Comparison of ENCODE assay signal across 8 mouse cellular contexts in the genomic region with DNA sequence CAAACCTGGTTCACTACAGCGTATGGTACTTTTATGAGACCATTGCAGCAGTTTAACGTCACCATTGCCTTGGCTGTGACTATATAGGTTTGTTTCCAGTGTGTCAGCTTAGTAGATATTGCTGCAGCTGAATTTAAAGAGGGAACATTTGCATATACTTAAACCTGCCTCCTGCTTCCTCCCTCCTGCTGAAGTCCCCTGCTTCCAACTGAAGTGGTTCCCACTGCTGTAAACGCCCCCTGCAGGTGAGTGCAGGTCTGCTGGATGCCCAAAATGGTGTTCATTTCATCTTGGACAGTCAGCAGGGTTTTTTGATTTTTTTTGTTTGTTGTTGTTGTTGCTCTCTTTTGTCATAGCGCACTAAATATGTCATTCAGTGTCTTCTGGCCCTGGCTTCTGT.
DNase-seq lines count a peak whose midpoint lies in the region; TF ChIP-seq lines count a peak whose summit lies in the region.
"Had no signal": no experiment of that assay in that cellular context is flagged by ENCODE, and none has a peak within 500 bp of the region (broad histone marks: within the 10 kb centered on the region; RNA-seq: fewer than 3 reads in every experiment).

No protein-coding gene starts in this region.

- no peak overlapping the region for H3K27ac ChIP-seq in MEL (ENCODE audit: control insufficient read depth, low read depth, low read length)
- H3K27ac ChIP-seq in cortical plate, adult 2 months (ENCODE audit: insufficient read depth, low read length), result no peak overlapping the region
- H3K27ac ChIP-seq: embryonic facial prominence, embryonic 13.5 days had no signal

- no peaks in the 10 kb centered on the region; a peak in 1 of 4 replicates for H3K36me3 ChIP-seq in MEL (ENCODE audit: control insufficient read depth in 1 of 2, insufficient read depth in 2 of 2, low read length in 2 of 2)
- H3K36me3 ChIP-seq: embryonic facial prominence, embryonic 13.5 days had no signal

- no peak overlapping the region for H3K9ac ChIP-seq in MEL (ENCODE audit: control insufficient read depth, low read depth, low read length, poor library complexity, severe bottlenecking)
- H3K9ac ChIP-seq: embryonic facial prominence, embryonic 13.5 days had no signal

- peak; percentile 34 to 57 (median 52); a peak in 5 of 6 replicates for TF ChIP-seq CTCF in MEL (IDR thresholded peaks at IDR 0.05 in 2 of 3, conservative IDR thresholded peaks at IDR 0.05 in 1 of 3; ENCODE audit: control insufficient read depth in 1 of 3, insufficient read depth in 1 of 3, low read depth in 2 of 3, low read length in 3 of 3, poor library complexity in 1 of 3, severe bottlenecking in 1 of 3)
- TF ChIP-seq CTCF in cortical plate, adult 2 months (IDR thresholded peaks at IDR 0.05; ENCODE audit: extremely low read depth, insufficient read depth, low read length), result peak; percentile 41; the same call in 1 of the 2 replicates

- no peak overlapping the region for H3K4me3 ChIP-seq in MEL (ENCODE audit: control insufficient read depth in 1 of 2, insufficient read depth in 1 of 2, low read depth in 2 of 2, low read length in 2 of 2)
- no peak overlapping the region for H3K4me3 ChIP-seq in cortical plate, adult 2 months (ENCODE audit: insufficient read depth, low read length)
- H3K4me3 ChIP-seq: embryonic facial prominence, embryonic 13.5 days had no signal

- no peak for TF ChIP-seq EP300 in MEL (IDR thresholded peaks at IDR 0.05; ENCODE audit: low read depth in 1 of 2, low read length in 2 of 2)

- H3K27me3 ChIP-seq in MEL (ENCODE audit: control insufficient read depth in 1 of 2, insufficient read depth in 2 of 2, low read length in 2 of 2), result no peaks in the 10 kb centered on the region
- H3K27me3 ChIP-seq: embryonic facial prominence, embryonic 13.5 days had no signal

- no peak for TF ChIP-seq POLR2A in MEL (IDR thresholded peaks at IDR 0.05; ENCODE audit: control insufficient read depth in 1 of 2, insufficient read depth in 1 of 2, low read depth in 1 of 2, low read length in 2 of 2, poor library complexity in 1 of 2)
- no peak for TF ChIP-seq POLR2A in cortical plate, adult 2 months (IDR thresholded peaks at IDR 0.05; ENCODE audit: extremely low read depth, insufficient read depth, low read length)

- peak; percentile 28 for TF ChIP-seq RAD21 in MEL (IDR thresholded peaks at IDR 0.05; ENCODE audit: low read depth, low read length)

- H3K79me2 ChIP-seq in MEL (ENCODE audit: control insufficient read depth, insufficient read depth, low read length, poor library complexity), result no peaks in the 10 kb centered on the region

- H3K4me1 ChIP-seq in MEL (ENCODE audit: control insufficient read depth in 1 of 2, insufficient read depth in 2 of 2, low read length in 2 of 2), result no peaks in the 10 kb centered on the region
- no peaks in the 10 kb centered on the region for H3K4me1 ChIP-seq in cortical plate, adult 2 months (ENCODE audit: control insufficient read depth, insufficient read depth, low read length)
- H3K4me1 ChIP-seq: embryonic facial prominence, embryonic 13.5 days had no signal

- no peaks in the 10 kb centered on the region for H3K9me3 ChIP-seq in MEL (replicated peaks; ENCODE audit: insufficient read depth, low read length)
- H3K9me3 ChIP-seq: embryonic facial prominence, embryonic 13.5 days had no signal

- peak; percentile 43 for DNase-seq in kidney, postnatal 10 days
- DNase-seq in kidney, adult 18-20 months, result no peak
- peak; percentile 10 for DNase-seq in CD4-positive helper T cell, adult 2 months (ENCODE audit: low read depth, low spot score)
- DNase-seq in MEL (ENCODE audit: low read depth, low spot score), result peak; percentile 46
- DNase-seq in right cerebral cortex, postnatal 4 days, result peak; percentile 21
- no peak for DNase-seq in urinary bladder, postnatal 25 days (ENCODE audit: low spot score)

TF ChIP-seq in MEL, 35 proteins besides CTCF, POLR2A, EP300 and RAD21:
- TF ChIP-seq TAL1 (IDR thresholded peaks at IDR 0.05; ENCODE audit: low read length) (no peak), SMC3 (IDR thresholded peaks at IDR 0.05; ENCODE audit: low read depth, low read length) (peak; percentile 59)

Comparison
In these comparisons a context has a peak if more than half of its experiments do, and no peak if none do; other contexts are left out.
1. DNase-seq: peak in kidney, postnatal 10 days (single experiment), CD4-positive helper T cell, adult 2 months (single experiment), MEL (single experiment) and right cerebral cortex, postnatal 4 days (single experiment); none in kidney, adult 18-20 months (single experiment) and urinary bladder, postnatal 25 days (single experiment).